Mouse (Mus musculus): Measurements from ENCODE around the gene Ccdc9. TPM values are rescaled to one million over a fixed set of nuclear protein-coding genes. Genes with fewer than 3 reads are reported as not detected.
A peak's percentile ranks its signal among the peaks of the same experiment; 100 is the strongest.
"Not testable (repeated sequence)": the region's sequence is repeated elsewhere in the genome, so short reads cannot be mapped to it uniquely, and the experiment has no call there.

The Ccdc9 gene
- polyA plus RNA-seq, 1 experiment: 61.4 TPM

GRCm38 (mm10) chr7:16308093-16308492 lies 21.5 kb upstream of the Ccdc9 start, which contains the start of gene Bbc3:
TSS of gene Bbc3 (plus strand) at chr7:16308393.
- not testable (repeated sequence) for DNase-seq (ENCODE audit: low spot score)

- not testable (repeated sequence) for DNase-seq (ENCODE audit: low spot score)
These were observed 20.5 kb upstream of the Ccdc9 start for GRCm38 (mm10) chr7:16307141-16307540.

GRCm38 (mm10) chr7:16299419-16300035 lies 12.9 kb upstream of the Ccdc9 start:
- DNase-seq (ENCODE audit: low spot score): peak; percentile 73

- DNase-seq (ENCODE audit: low spot score): no peak
These were observed 12.3 kb upstream of the Ccdc9 start for GRCm38 (mm10) chr7:16298927-16299326.

- DNase-seq (ENCODE audit: low spot score): no peak
These were observed 11.0 kb upstream of the Ccdc9 start for GRCm38 (mm10) chr7:16297616-16298015.

GRCm38 (mm10) chr7:16296766-16297390 lies 10.3 kb upstream of the Ccdc9 start:
- peak; percentile 64 for DNase-seq (ENCODE audit: low spot score)

- no peak for DNase-seq (ENCODE audit: low spot score)
These were observed 9.6 kb upstream of the Ccdc9 start for GRCm38 (mm10) chr7:16296146-16296545.

- peak; percentile 63 for DNase-seq (ENCODE audit: low spot score)
These were observed 8.8 kb upstream of the Ccdc9 start for GRCm38 (mm10) chr7:16295321-16295900.

- peak; percentile 93 for DNase-seq (ENCODE audit: low spot score)
These were observed 8.2 kb upstream of the Ccdc9 start for GRCm38 (mm10) chr7:16294837-16295236.

- DNase-seq (ENCODE audit: low spot score): no peak
These were observed 7.8 kb upstream of the Ccdc9 start for GRCm38 (mm10) chr7:16294346-16294745.

- DNase-seq (ENCODE audit: low spot score): no peak
These were observed 1.2 kb upstream of the Ccdc9 start for GRCm38 (mm10) chr7:16287791-16288190.

GRCm38 (mm10) chr7:16287016-16287415 lies 421 bp upstream of the Ccdc9 start:
- no peak for DNase-seq (ENCODE audit: low spot score)

- DNase-seq (ENCODE audit: low spot score): peak; percentile 55
These were observed 1.1 kb downstream of the Ccdc9 start for GRCm38 (mm10) chr7:16285450-16286025.

GRCm38 (mm10) chr7:16284904-16285303 lies 1.7 kb downstream of the Ccdc9 start:
- DNase-seq (ENCODE audit: low spot score): no peak

GRCm38 (mm10) chr7:16284001-16284400 lies 2.6 kb downstream of the Ccdc9 start:
- DNase-seq (ENCODE audit: low spot score): no peak

GRCm38 (mm10) chr7:16282334-16282733 lies 4.3 kb downstream of the Ccdc9 start:
- no peak for DNase-seq (ENCODE audit: low spot score)

GRCm38 (mm10) chr7:16280721-16281120 lies 5.9 kb downstream of the Ccdc9 start:
- no peak for DNase-seq (ENCODE audit: low spot score)

GRCm38 (mm10) chr7:16274922-16275890 lies 11.4 kb downstream of the Ccdc9 start:
- DNase-seq (ENCODE audit: low spot score): no peak

GRCm38 (mm10) chr7:16273766-16274140 lies 12.8 kb downstream of the Ccdc9 start:
- DNase-seq (ENCODE audit: low spot score): no peak

GRCm38 (mm10) chr7:16273081-16273765 lies 13.4 kb downstream of the Ccdc9 start, which contains the start of gene Inafm1:
TSS of gene Inafm1 (minus strand) at chr7:16273617.
- peak; percentile 61 for DNase-seq (ENCODE audit: low spot score)

GRCm38 (mm10) chr7:16272681-16273080 lies 13.9 kb downstream of the Ccdc9 start:
- peak; percentile 51 for DNase-seq (ENCODE audit: low spot score)

Data from urinary bladder, adult 2 months (tissue).